ENCODE assay signal across 8 mouse cellular contexts in genomic region chr11:114668741-114669623, GRCm38 (mm10). TPM values are rescaled to one million over a fixed set of nuclear protein-coding genes. Genes with fewer than 3 reads are reported as not detected.
DNase-seq lines count a peak whose midpoint lies in the region; ATAC-seq and TF ChIP-seq lines count a peak whose summit lies in the region.

No protein-coding gene starts in this region.

- ATAC-seq in embryonic facial prominence, embryonic 14.5 days (ENCODE audit: low read depth) = peak; percentile 83
- peak; percentile 75 for ATAC-seq in limb, embryonic 13.5 days (ENCODE audit: low FRiP score, low read depth)
- ATAC-seq in midbrain, embryonic 14.5 days (ENCODE audit: low FRiP score, low TSS enrichment) = peak; percentile 80

- no peaks in the 10 kb centered on the region; the same call in 1 of the 2 replicates for H3K27me3 ChIP-seq in embryonic facial prominence, embryonic 14.5 days (replicated peaks; ENCODE audit: control insufficient read depth, insufficient read depth, low read length)
- H3K27me3 ChIP-seq in heart, adult 2 months (ENCODE audit: control insufficient read depth, insufficient read depth, low read length) = no peaks in the 10 kb centered on the region
- H3K27me3 ChIP-seq in kidney, adult 2 months (replicated peaks; ENCODE audit: control insufficient read depth, insufficient read depth, low read length) = no peaks in the 10 kb centered on the region
- peaks cover 12% of the 10 kb centered on the region; the same call in 1 of the 2 replicates for H3K27me3 ChIP-seq in limb, embryonic 13.5 days
- no peaks in the 10 kb centered on the region for H3K27me3 ChIP-seq in midbrain, embryonic 14.5 days (ENCODE audit: control insufficient read depth, insufficient read depth, low read length)

- DNase-seq in 3T3-L1 (ENCODE audit: low read depth, low spot score) = peak; percentile 92
- peak; percentile 81 to 86 for DNase-seq in adrenal gland, postnatal 36 days
- DNase-seq in embryonic facial prominence, embryonic 14.5 days (ENCODE audit: low spot score) = peak; percentile 88
- peak; percentile 74 to 77 for DNase-seq in heart, adult 2 months
- DNase-seq in kidney, adult 2 months = peak; percentile 79
- DNase-seq in midbrain, embryonic 14.5 days = peak; percentile 88
- DNase-seq in spleen, postnatal 10 days (ENCODE audit: low spot score in 2 of 2) = peak; percentile 64 to 87

- peaks cover 12% of the 10 kb centered on the region; the same call in 1 of the 2 replicates for H3K4me1 ChIP-seq in embryonic facial prominence, embryonic 14.5 days (ENCODE audit: control insufficient read depth, insufficient read depth, low read length)
- peaks cover 11% of the 10 kb centered on the region for H3K4me1 ChIP-seq in heart, adult 2 months (ENCODE audit: control insufficient read depth, insufficient read depth, low read length)
- peaks cover 18% of the 10 kb centered on the region for H3K4me1 ChIP-seq in kidney, adult 2 months (ENCODE audit: control insufficient read depth, insufficient read depth, low read length)
- peaks cover 24% of the 10 kb centered on the region for H3K4me1 ChIP-seq in limb, embryonic 13.5 days
- peaks cover 10% of the 10 kb centered on the region for H3K4me1 ChIP-seq in midbrain, embryonic 14.5 days (ENCODE audit: control insufficient read depth, insufficient read depth, low read length)

- TF ChIP-seq EP300 in heart, adult 2 months (IDR thresholded peaks at IDR 0.05; ENCODE audit: insufficient read depth, low read depth, low read length) = 0 out of 2 replicates have a peak, but pooled peaks have one; percentile 28

- peaks cover 45% of the 10 kb centered on the region for H3K36me3 ChIP-seq in embryonic facial prominence, embryonic 14.5 days (ENCODE audit: control insufficient read depth, insufficient read depth, low read length)
- peaks cover 9% of the 10 kb centered on the region for H3K36me3 ChIP-seq in heart, adult 2 months (ENCODE audit: control insufficient read depth, insufficient read depth, low read length)
- peaks cover 3% of the 10 kb centered on the region; the same call in 1 of the 2 replicates for H3K36me3 ChIP-seq in kidney, adult 2 months (ENCODE audit: control insufficient read depth, insufficient read depth, low read length)
- peaks cover 41% of the 10 kb centered on the region for H3K36me3 ChIP-seq in limb, embryonic 13.5 days
- H3K36me3 ChIP-seq in midbrain, embryonic 14.5 days (ENCODE audit: control insufficient read depth, insufficient read depth, low read length) = peaks cover 39% of the 10 kb centered on the region

- peak; percentile 78 for TF ChIP-seq CTCF in heart, adult 2 months (IDR thresholded peaks at IDR 0.05)
- TF ChIP-seq CTCF in kidney, adult 2 months (conservative IDR thresholded peaks at IDR 0.05; ENCODE audit: insufficient read depth, insufficient read length, low read depth, low read length) = peak; percentile 58

- H3K79me2 ChIP-seq in heart, adult 2 months (replicated peaks; ENCODE audit: control insufficient read depth, insufficient read depth, low read length) = no peaks in the 10 kb centered on the region

- under 1% methylated on average over 48 of the region's 60 CpGs for WGBS in embryonic facial prominence, embryonic 14.5 days
- WGBS in heart, adult 2 months = under 1% methylated on average over 60 of the region's 60 CpGs
- under 1% methylated on average over 60 of the region's 60 CpGs for WGBS in kidney, adult 2 months
- WGBS in limb, embryonic 13.5 days = under 1% methylated on average over 60 of the region's 60 CpGs
- WGBS in midbrain, embryonic 14.5 days = under 1% methylated on average over 60 of the region's 60 CpGs

- intact Hi-C loops in heart, adult 2 months (cut with DNase I) = loop anchor here (10.0 kb wide), 1 partner anchor 984 kb away; the partner anchor contains the start of genes D11Wsu47e and Fam104a

- no peaks in the 10 kb centered on the region for H3K9me3 ChIP-seq in embryonic facial prominence, embryonic 14.5 days (ENCODE audit: control insufficient read depth, low read length)
- no peaks in the 10 kb centered on the region for H3K9me3 ChIP-seq in limb, embryonic 13.5 days
- no peaks in the 10 kb centered on the region for H3K9me3 ChIP-seq in midbrain, embryonic 14.5 days (ENCODE audit: control insufficient read depth, low read length)

- TF ChIP-seq POLR2A in heart, adult 2 months (IDR thresholded peaks at IDR 0.05; ENCODE audit: insufficient read depth, low read depth, low read length) = no peak
- TF ChIP-seq POLR2A in kidney, adult 2 months (IDR thresholded peaks at IDR 0.05; ENCODE audit: low read depth, low read length) = no peak

- peak overlapping the region; percentile 89 for H3K4me3 ChIP-seq in embryonic facial prominence, embryonic 14.5 days (ENCODE audit: low read depth, low read length)
- peak overlapping the region; percentile 91 for H3K4me3 ChIP-seq in heart, adult 2 months
- H3K4me3 ChIP-seq in kidney, adult 2 months (ENCODE audit: insufficient read depth, low read depth, low read length) = peak overlapping the region; percentile 77
- H3K4me3 ChIP-seq in limb, embryonic 13.5 days = peak overlapping the region; percentile 92
- peak overlapping the region; percentile 86 for H3K4me3 ChIP-seq in midbrain, embryonic 14.5 days (replicated peaks; ENCODE audit: low read depth, low read length)

- peak overlapping the region; percentile 92 for H3K27ac ChIP-seq in embryonic facial prominence, embryonic 14.5 days (replicated peaks; ENCODE audit: low read depth, low read length)
- H3K27ac ChIP-seq in heart, adult 2 months = peak overlapping the region; percentile 73
- peak overlapping the region; percentile 12; the same call in 1 of the 2 replicates for H3K27ac ChIP-seq in kidney, adult 2 months (ENCODE audit: insufficient read depth, low read depth, low read length)
- peak overlapping the region; percentile 94 for H3K27ac ChIP-seq in limb, embryonic 13.5 days
- H3K27ac ChIP-seq in midbrain, embryonic 14.5 days (replicated peaks; ENCODE audit: low read depth, low read length) = peak overlapping the region; percentile 90

- peak overlapping the region; percentile 89 for H3K9ac ChIP-seq in embryonic facial prominence, embryonic 14.5 days (ENCODE audit: low read depth, low read length)
- peak overlapping the region; percentile 87 for H3K9ac ChIP-seq in heart, adult 2 months (ENCODE audit: low read depth, low read length)
- peak overlapping the region; percentile 94 for H3K9ac ChIP-seq in limb, embryonic 13.5 days
- peak overlapping the region; percentile 93 for H3K9ac ChIP-seq in midbrain, embryonic 14.5 days (replicated peaks; ENCODE audit: low read length)

- H3K4me2 ChIP-seq in embryonic facial prominence, embryonic 14.5 days (ENCODE audit: low read depth, low read length) = peak overlapping the region; percentile 87
- H3K4me2 ChIP-seq in limb, embryonic 13.5 days (replicated peaks) = peak overlapping the region; percentile 92
- peak overlapping the region; percentile 90 for H3K4me2 ChIP-seq in midbrain, embryonic 14.5 days (ENCODE audit: low read length)

RNA-seq across cellular contexts. Expression of gene Rpl38, which starts 0.7 kb away (rescaled TPM):
- 1,000 to 10,000 TPM; 1,120 to 1,187 TPM for total RNA-seq in adrenal gland, postnatal 36 days (2021)
- 1,079 and 1,191 TPM in 2 replicates for polyA plus RNA-seq in embryonic facial prominence, embryonic 14.5 days (2014; fragmentation: Nextera tagmentation; extraction: Ambion mirVana)
- 100 to 1,000 TPM; 587 to 660 TPM for total RNA-seq in heart, adult 2 months (2021)
- polyA plus RNA-seq in heart, adult 2 months (2012; rRNA removed) = 335 and 344 TPM in 2 replicates
- polyA plus RNA-seq in kidney, adult 2 months (2012; rRNA removed) = 432 and 738 TPM in 2 replicates
- polyA plus RNA-seq in limb, embryonic 13.5 days (2015; fragmentation: Nextera tagmentation; extraction: Ambion mirVana) = 966 and 986 TPM in 2 replicates
- polyA plus RNA-seq in midbrain, embryonic 14.5 days (2014; fragmentation: Nextera tagmentation; extraction: Ambion mirVana) = 707 and 859 TPM in 2 replicates

RNA-seq across cellular contexts. Expression of gene Ttyh2, which starts 6.2 kb away (rescaled TPM):
- 100 to 1,000 TPM in 1 of 2 experiments, 10 to 100 TPM in 1; 64.3 to 124 TPM for total RNA-seq in adrenal gland, postnatal 36 days (2021)
- 37.7 and 41.1 TPM in 2 replicates for polyA plus RNA-seq in embryonic facial prominence, embryonic 14.5 days (2014; fragmentation: Nextera tagmentation; extraction: Ambion mirVana)
- total RNA-seq in heart, adult 2 months (2021) = 1 to 10 TPM; 4.3 to 4.9 TPM
- 6.3 and 7.5 TPM in 2 replicates for polyA plus RNA-seq in heart, adult 2 months (2012; rRNA removed)
- 34.4 and 40.6 TPM in 2 replicates for polyA plus RNA-seq in kidney, adult 2 months (2012; rRNA removed)
- 20.0 and 21.2 TPM in 2 replicates for polyA plus RNA-seq in limb, embryonic 13.5 days (2015; fragmentation: Nextera tagmentation; extraction: Ambion mirVana)
- polyA plus RNA-seq in midbrain, embryonic 14.5 days (2014; fragmentation: Nextera tagmentation; extraction: Ambion mirVana) = 25.2 and 31.0 TPM in 2 replicates

RNA-seq across cellular contexts. Expression of gene Dnaic2, which starts 58.2 kb away (rescaled TPM):
- total RNA-seq in adrenal gland, postnatal 36 days (2021) = under 1 TPM; 0.23 to 0.36 TPM
- 2.2 and 4.6 TPM in 2 replicates for polyA plus RNA-seq in embryonic facial prominence, embryonic 14.5 days (2014; fragmentation: Nextera tagmentation; extraction: Ambion mirVana)
- under 1 TPM; 0.16 to 0.18 TPM for total RNA-seq in heart, adult 2 months (2021)
- polyA plus RNA-seq in heart, adult 2 months (2012; rRNA removed) = 0.44 and 1.5 TPM in 2 replicates
- 0.47 and 0.72 TPM in 2 replicates for polyA plus RNA-seq in kidney, adult 2 months (2012; rRNA removed)
- 0.83 and 0.95 TPM in 2 replicates for polyA plus RNA-seq in limb, embryonic 13.5 days (2015; fragmentation: Nextera tagmentation; extraction: Ambion mirVana)
- 1.7 and 1.9 TPM in 2 replicates for polyA plus RNA-seq in midbrain, embryonic 14.5 days (2014; fragmentation: Nextera tagmentation; extraction: Ambion mirVana)

Comparison
In these comparisons a context has a peak if more than half of its experiments do, and no peak if none do; other contexts are left out.
1. Peak in every context shown above with its lines: DNase-seq, ATAC-seq, H3K4me3 ChIP-seq and H3K27ac ChIP-seq.
2. H3K27ac ChIP-seq: peak in every context shown above with its lines; median percentile 94 in limb, embryonic 13.5 days; 92 in embryonic facial prominence, embryonic 14.5 days; 90 in midbrain, embryonic 14.5 days; 73 in heart, adult 2 months; 12 in kidney, adult 2 months.